Mouse (Mus musculus): ENCODE data around the gene Stk17b.
A peak's percentile ranks its signal among the peaks of the same experiment; 100 is the strongest.

Stk17b gene

GRCm38 (mm10) chr1:53784721-53785418 lies at the start of gene Stk17b:
Stk17b (minus strand) TSS chr1:53785224.
- peak; percentile 89 to 93 for DNase-seq (ENCODE audit: low spot score in 2 of 2)

GRCm38 (mm10) chr1:53830286-53830685 lies 45.3 kb upstream of the Stk17b start:
- no peak for DNase-seq (ENCODE audit: low spot score in 2 of 2)

- no peak for DNase-seq (ENCODE audit: low spot score in 2 of 2)
Observed at GRCm38 (mm10) chr1:53829089-53829488, 44.1 kb upstream of the Stk17b start.

- peak in 1 of 2 experiments; percentile 11 for DNase-seq (ENCODE audit: low spot score in 2 of 2)
Observed at GRCm38 (mm10) chr1:53824446-53825337, 39.7 kb upstream of the Stk17b start.

GRCm38 (mm10) chr1:53823687-53824445 lies 38.8 kb upstream of the Stk17b start:
- DNase-seq (ENCODE audit: low spot score in 2 of 2): peak; percentile 51 to 55

- DNase-seq (ENCODE audit: low spot score in 2 of 2): no peak
Observed at GRCm38 (mm10) chr1:53821983-53822382, 37.0 kb upstream of the Stk17b start.

GRCm38 (mm10) chr1:53820041-53820632 lies 35.1 kb upstream of the Stk17b start:
- DNase-seq (ENCODE audit: low spot score in 2 of 2): no peak

- DNase-seq (ENCODE audit: low spot score in 2 of 2): no peak
Observed at GRCm38 (mm10) chr1:53818072-53818862, 33.2 kb upstream of the Stk17b start.

- DNase-seq (ENCODE audit: low spot score in 2 of 2): no peak
Observed at GRCm38 (mm10) chr1:53816353-53816752, 31.3 kb upstream of the Stk17b start.

- peak in 1 of 2 experiments; percentile 15 for DNase-seq (ENCODE audit: low spot score in 2 of 2)
Observed at GRCm38 (mm10) chr1:53814077-53814705, 29.2 kb upstream of the Stk17b start.

GRCm38 (mm10) chr1:53811919-53812318 lies 26.9 kb upstream of the Stk17b start:
- DNase-seq (ENCODE audit: low spot score in 2 of 2): no peak

- DNase-seq (ENCODE audit: low spot score in 2 of 2): no peak
Observed at GRCm38 (mm10) chr1:53808229-53808628, 23.2 kb upstream of the Stk17b start.

- DNase-seq (ENCODE audit: low spot score in 2 of 2): no peak
Observed at GRCm38 (mm10) chr1:53797811-53798210, 12.8 kb upstream of the Stk17b start.

- peak in 1 of 2 experiments; percentile 17 for DNase-seq (ENCODE audit: low spot score in 2 of 2)
Observed at GRCm38 (mm10) chr1:53797074-53797473, 12.1 kb upstream of the Stk17b start.

- no peak for DNase-seq (ENCODE audit: low spot score in 2 of 2)
Observed at GRCm38 (mm10) chr1:53796271-53796670, 11.2 kb upstream of the Stk17b start.

GRCm38 (mm10) chr1:53795591-53795990 lies 10.6 kb upstream of the Stk17b start:
- DNase-seq (ENCODE audit: low spot score in 2 of 2): no peak

GRCm38 (mm10) chr1:53795081-53795480 lies 10.1 kb upstream of the Stk17b start:
- DNase-seq (ENCODE audit: low spot score in 2 of 2): no peak

- DNase-seq (ENCODE audit: low spot score in 2 of 2): no peak
Observed at GRCm38 (mm10) chr1:53794279-53794678, 9.3 kb upstream of the Stk17b start.

- peak; percentile 75 to 83 for DNase-seq (ENCODE audit: low spot score in 2 of 2)
Observed at GRCm38 (mm10) chr1:53791343-53791742, 6.3 kb upstream of the Stk17b start.

- peak in 1 of 2 experiments; percentile 23 for DNase-seq (ENCODE audit: low spot score in 2 of 2)
Observed at GRCm38 (mm10) chr1:53784291-53784720, 718 bp downstream of the Stk17b start.

Measured in thymus, postnatal 10 days (tissue).